Mouse (Mus musculus) large intestine, adult 2 months (tissue): ENCODE measurements around the gene Arf3. TPM values are rescaled to one million over a fixed set of nuclear protein-coding genes. Genes with fewer than 3 reads are reported as not detected.
A peak's percentile ranks its signal among the peaks of the same experiment; 100 is the strongest.

Experiments used
- DNase-seq: peaks from one replicate; pipeline ENCODE4 v3.0.0-alpha.2; 2012; ENCODE audit warnings: low read depth, low spot score
- WGBS: fragments of 180-500 bp; shearing (Covaris S2); methylation state at CpG from one replicate; pipeline ENCODE4 v1.1.7; 2018; 5-methylcytosine and 5-hydroxymethylcytosine counted together
- polyA plus RNA-seq: library from polyadenylated mRNA; depleted of rRNA; stranded (reverse); fragments of >200 nt; gene quantifications from 2 replicates; pipeline ENCODE4 v1.2.3, GENCODE M21; 2012

Gene Arf3
- polyA plus RNA-seq, 1 experiment, result 99.2 TPM

- no peak for DNase-seq
- 29% methylated on average over 9 of the region's 9 CpGs for WGBS
These were observed 34.6 kb downstream of the Arf3 start for GRCm38 (mm10) chr15:98728366-98728765.

- WGBS, result 1% methylated on average over 39 of the region's 39 CpGs
- DNase-seq, result no peak
These were observed 35.3 kb downstream of the Arf3 start, which contains the start of gene Fkbp11 for GRCm38 (mm10) chr15:98727443-98728321. Fkbp11 (minus strand) TSS chr15:98728198.

GRCm38 (mm10) chr15:98726746-98727145 is 36.3 kb downstream of the Arf3 start:
- DNase-seq, result no peak
- 75% methylated on average over 7 of the region's 7 CpGs for WGBS

GRCm38 (mm10) chr15:98726079-98726478 is 36.9 kb downstream of the Arf3 start:
- 79% methylated on average over 4 of the region's 4 CpGs for WGBS
- no peak for DNase-seq

GRCm38 (mm10) chr15:98724441-98724840 is 38.6 kb downstream of the Arf3 start:
- no peak for DNase-seq
- 28% methylated on average over 19 of the region's 19 CpGs for WGBS

GRCm38 (mm10) chr15:98722854-98723253 is 40.2 kb downstream of the Arf3 start:
- WGBS, result 62% methylated on average over 14 of the region's 14 CpGs
- no peak for DNase-seq

GRCm38 (mm10) chr15:98722191-98722590 is 40.8 kb downstream of the Arf3 start:
- DNase-seq, result no peak
- 86% methylated on average over 8 of the region's 8 CpGs for WGBS

- DNase-seq, result no peak
- 57% methylated on average over 16 of the region's 16 CpGs for WGBS
These were observed 45.7 kb downstream of the Arf3 start for GRCm38 (mm10) chr15:98717301-98717700.

- 18% methylated on average over 5 of the region's 5 CpGs for WGBS
- peak; percentile 28 for DNase-seq
These were observed 48.8 kb downstream of the Arf3 start for GRCm38 (mm10) chr15:98714230-98714652.

- DNase-seq, result no peak
- 17% methylated on average over 9 of the region's 9 CpGs for WGBS
These were observed 52.6 kb downstream of the Arf3 start for GRCm38 (mm10) chr15:98710442-98710841.

GRCm38 (mm10) chr15:98707766-98708372 is 55.1 kb downstream of the Arf3 start, which contains the start of gene Ccdc65:
Ccdc65 (plus strand) TSS chr15:98708207.
- 17% methylated on average over 16 of the region's 16 CpGs for WGBS
- peak; percentile 80 for DNase-seq

GRCm38 (mm10) chr15:98704312-98704711 is 58.7 kb downstream of the Arf3 start:
- no peak for DNase-seq
- WGBS, result 46% methylated on average over 9 of the region's 9 CpGs

GRCm38 (mm10) chr15:98699190-98700105 is 63.6 kb downstream of the Arf3 start:
- 6% methylated on average over 40 of the region's 40 CpGs for WGBS
- peak; percentile 39 for DNase-seq

GRCm38 (mm10) chr15:98696216-98696615 is 66.8 kb downstream of the Arf3 start:
- no peak for DNase-seq
- WGBS, result 32% methylated on average over 8 of the region's 8 CpGs

GRCm38 (mm10) chr15:98695726-98696125 is 67.3 kb downstream of the Arf3 start:
- WGBS, result 17% methylated on average over 9 of the region's 9 CpGs

GRCm38 (mm10) chr15:98692171-98692715 is 70.8 kb downstream of the Arf3 start:
- no peak for DNase-seq
- 37% methylated on average over 11 of the region's 11 CpGs for WGBS

More at GRCm38 (mm10) chr15:98695726-98696125, 67.3 kb downstream of the Arf3 start:
- no peak for DNase-seq

GRCm38 (mm10) chr15:98691486-98692147 is 71.4 kb downstream of the Arf3 start:
- DNase-seq, result no peak
- 76% methylated on average over 7 of the region's 7 CpGs for WGBS

GRCm38 (mm10) chr15:98689682-98690081 is 73.3 kb downstream of the Arf3 start:
- WGBS, result 75% methylated on average over 2 of the region's 2 CpGs

More at GRCm38 (mm10) chr15:98689682-98690081, 73.3 kb downstream of the Arf3 start:
- no peak for DNase-seq
